Mouse (Mus musculus) ovary, postnatal 10 days (tissue): Measurements from ENCODE around the gene Cd7.

Experiments
- DNase-seq: peaks from one replicate; pipeline ENCODE4 v3.0.0; 2022; ENCODE audit warnings: low spot score

Gene Cd7

GRCm38 (mm10) chr11:120990951-120991526, 48.2 kb downstream of the Cd7 start, which contains the start of gene Csnk1d:
Csnk1d (minus strand) TSS chr11:120991330.
- DNase-seq: peak; percentile 100

- no peak for DNase-seq
Measured at GRCm38 (mm10) chr11:120990126-120990781, 49.0 kb downstream of the Cd7 start.

- DNase-seq: no peak
Measured at GRCm38 (mm10) chr11:120989523-120989922, 49.7 kb downstream of the Cd7 start.

- DNase-seq: no peak
Measured at GRCm38 (mm10) chr11:120988410-120988809, 50.8 kb downstream of the Cd7 start.

GRCm38 (mm10) chr11:120987608-120988007, 51.6 kb downstream of the Cd7 start:
- no peak for DNase-seq
